Mouse (Mus musculus) ES-E14 (cell line): Measurements from ENCODE around the gene 5031439G07Rik.

ENCODE experiments used
- CHD2 ChIP-seq: IDR thresholded peaks from 2 replicates; pipeline ENCODE4 v1.6.1; 2014; ENCODE audit warnings: mild to moderate bottlenecking, low read depth, low read length, inconsistent platforms
- HCFC1 ChIP-seq: IDR thresholded peaks from 2 replicates; pipeline ENCODE4 v1.6.1; 2012; ENCODE audit warnings: low read length, inconsistent platforms, borderline replicate concordance; ENCODE audit not compliant: insufficient read depth
- MAFK ChIP-seq: IDR thresholded peaks from 2 replicates; pipeline ENCODE4 v1.6.1; 2014; ENCODE audit warnings: mild to moderate bottlenecking, low read depth, low read length, inconsistent platforms; ENCODE audit not compliant: insufficient read depth
- ZC3H11A ChIP-seq: IDR thresholded peaks from 2 replicates; pipeline ENCODE4 v1.6.1; 2012; ENCODE audit warnings: low read depth, mild to moderate bottlenecking, inconsistent platforms, low read length, borderline replicate concordance
- ZNF384 ChIP-seq: IDR thresholded peaks from 2 replicates; pipeline ENCODE4 v1.6.1; 2012; ENCODE audit warnings: low read depth, low read length, inconsistent platforms

GRCm38 (mm10) chr15:85000984-85001982 lies 12.9 kb upstream of the 5031439G07Rik start:
- TF ChIP-seq MAFK (no peak), CHD2 (no peak), ZNF384 (no peak), ZC3H11A (peak; percentile 28; the same call in 1 of the 2 replicates), HCFC1 (no peak)
